Mouse (Mus musculus): ENCODE results near the gene Olfr284. TPM values are rescaled to one million over a fixed set of nuclear protein-coding genes. Genes with fewer than 3 reads are reported as not detected.

The Olfr284 gene
- total and polyA plus RNA-seq, 2 experiments, result not detected

DNA sequence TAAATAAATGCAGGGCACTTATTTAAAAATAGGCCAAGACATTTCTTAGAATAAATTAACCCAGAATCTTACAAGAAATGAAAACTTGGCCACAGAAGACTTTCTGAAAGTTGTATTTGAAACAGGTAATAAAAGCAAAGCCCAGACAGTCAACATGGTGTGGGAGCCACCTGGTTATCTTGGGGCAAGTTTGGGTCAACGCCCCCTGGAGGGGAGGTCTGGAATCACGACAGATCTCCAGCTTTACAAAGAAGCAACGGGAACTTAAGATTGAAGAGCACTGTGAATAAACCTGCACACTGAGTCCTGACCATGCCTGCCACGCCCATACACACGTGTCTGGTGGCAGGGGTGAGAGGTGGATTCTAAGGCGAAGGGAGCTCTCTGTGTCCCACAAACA, 25.1 kb downstream of the Olfr284 start:
- TF ChIP-seq POLR2A (IDR thresholded peaks at IDR 0.05; ENCODE audit: extremely low read depth, insufficient read depth, low read length) (no peak), CTCF (IDR thresholded peaks at IDR 0.05; ENCODE audit: low read depth, low read length) (no peak)
- Histone ChIP-seq H3K79me2 (ENCODE audit: control insufficient read depth, insufficient read depth, low read length) (no peaks in the 10 kb centered on the region), H3K27me3 (ENCODE audit: control insufficient read depth, insufficient read depth, low read length) (no peaks in the 10 kb centered on the region), H3K36me3 (ENCODE audit: control insufficient read depth, insufficient read depth, low read length) (no peaks in the 10 kb centered on the region), H3K9ac (ENCODE audit: low read depth, low read length) (no peak overlapping the region), H3K4me3 (ENCODE audit: insufficient read depth, low read depth, low read length) (no peak overlapping the region), H3K27ac (replicated peaks; ENCODE audit: insufficient read depth, low read depth, low read length) (no peak overlapping the region), H3K4me1 (ENCODE audit: control insufficient read depth, insufficient read depth, low read length) (no peaks in the 10 kb centered on the region)
- DNase-seq (ENCODE audit: extremely low read depth, low read depth, low spot score), result no peak
- 39% methylated on average over 6 of the region's 6 CpGs for WGBS

- Histone ChIP-seq H3K9ac (ENCODE audit: low read depth, low read length) (peak within 1 kb of the TSS; percentile 61), H3K4me3 (ENCODE audit: insufficient read depth, low read depth, low read length) (peak within 1 kb of the TSS; percentile 56), H3K36me3 (ENCODE audit: control insufficient read depth, insufficient read depth, low read length) (no peaks in the 10 kb centered on the region), H3K4me1 (ENCODE audit: control insufficient read depth, insufficient read depth, low read length) (peaks cover 1% of the 10 kb centered on the region; the same call in 1 of the 2 replicates), H3K27ac (replicated peaks; ENCODE audit: insufficient read depth, low read depth, low read length) (no peak within 1 kb of the TSS), H3K79me2 (ENCODE audit: control insufficient read depth, insufficient read depth, low read length) (no peaks in the 10 kb centered on the region), H3K27me3 (ENCODE audit: control insufficient read depth, insufficient read depth, low read length) (no peaks in the 10 kb centered on the region)
- no peak for TF ChIP-seq CTCF (IDR thresholded peaks at IDR 0.05; ENCODE audit: low read depth, low read length)
- no peak for TF ChIP-seq POLR2A (IDR thresholded peaks at IDR 0.05; ENCODE audit: extremely low read depth, insufficient read depth, low read length)
- peak; percentile 1 for DNase-seq (ENCODE audit: extremely low read depth, low read depth, low spot score)
- WGBS, result 3% methylated on average over 60 of the region's 60 CpGs
These were observed 44.9 kb downstream of the Olfr284 start, which contains the start of gene Zfp641 for GRCm38 (mm10) chr15:98295628-98296551. TSS of gene Zfp641 (minus strand) at chr15:98296161.

DNA sequence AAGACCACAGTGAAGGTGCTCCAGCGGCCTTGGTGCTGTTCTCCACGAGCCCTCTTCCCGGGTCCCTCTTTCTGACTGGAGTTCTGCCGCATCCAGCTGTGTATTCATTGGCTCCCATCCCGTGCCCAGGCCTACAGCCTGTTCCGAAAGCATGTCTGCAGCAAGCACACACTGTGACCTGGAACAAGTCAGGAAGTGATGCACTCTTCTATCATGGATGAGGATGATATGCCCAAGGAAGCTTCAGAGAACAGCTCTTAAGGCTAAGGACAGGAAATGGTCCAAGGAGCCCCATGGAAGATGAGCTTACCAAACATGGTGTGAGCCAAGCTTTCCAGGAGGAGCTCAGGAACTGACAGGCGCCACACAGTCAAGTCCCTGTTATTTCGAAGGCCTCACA, 47.1 kb downstream of the Olfr284 start:
- no peak for DNase-seq (ENCODE audit: extremely low read depth, low read depth, low spot score)

More for the DNA sequence above, 47.1 kb downstream of the Olfr284 start:
- WGBS, result 92% methylated on average over 8 of the region's 8 CpGs
- Histone ChIP-seq H3K4me1 (ENCODE audit: control insufficient read depth, insufficient read depth, low read length) (peaks cover 1% of the 10 kb centered on the region; the same call in 1 of the 2 replicates), H3K36me3 (ENCODE audit: control insufficient read depth, insufficient read depth, low read length) (no peaks in the 10 kb centered on the region), H3K4me3 (ENCODE audit: insufficient read depth, low read depth, low read length) (no peak overlapping the region), H3K9ac (ENCODE audit: low read depth, low read length) (no peak overlapping the region), H3K27ac (replicated peaks; ENCODE audit: insufficient read depth, low read depth, low read length) (no peak overlapping the region), H3K79me2 (ENCODE audit: control insufficient read depth, insufficient read depth, low read length) (no peaks in the 10 kb centered on the region), H3K27me3 (ENCODE audit: control insufficient read depth, insufficient read depth, low read length) (no peaks in the 10 kb centered on the region)
- TF ChIP-seq POLR2A (IDR thresholded peaks at IDR 0.05; ENCODE audit: extremely low read depth, insufficient read depth, low read length) (no peak), CTCF (IDR thresholded peaks at IDR 0.05; ENCODE audit: low read depth, low read length) (no peak)

Other genes starting within 250 kb of the Olfr284 start
- 9.4 and 10.5 TPM in 2 replicates for gene Pfkm, start 248.4 kb downstream of the Olfr284 start, total RNA-seq (2014; rRNA removed)
- gene Pfkm, start 248.4 kb downstream of the Olfr284 start, polyA plus RNA-seq (2012; rRNA removed), result 10.8 and 12.3 TPM in 2 replicates
- gene Senp1, start 247.2 kb downstream of the Olfr284 start, total RNA-seq (2014; rRNA removed), result 4.4 TPM in 2 replicates
- gene Senp1, start 247.2 kb downstream of the Olfr284 start, polyA plus RNA-seq (2012; rRNA removed), result 2.2 and 3.7 TPM in 2 replicates
- gene Asb8, start 175.4 kb downstream of the Olfr284 start, total RNA-seq (2014; rRNA removed), result 10.8 and 15.4 TPM in 2 replicates
- gene Asb8, start 175.4 kb downstream of the Olfr284 start, polyA plus RNA-seq (2012; rRNA removed), result 26.9 and 32.9 TPM in 2 replicates
- gene Ccdc184, start 173.8 kb downstream of the Olfr284 start, total RNA-seq (2014; rRNA removed), result not detected in 2 replicates
- gene Ccdc184, start 173.8 kb downstream of the Olfr284 start, polyA plus RNA-seq (2012; rRNA removed), result not detected in 2 replicates
- gene Olfr288, start 145.4 kb downstream of the Olfr284 start, total RNA-seq (2014; rRNA removed), result not detected in 2 replicates
- not detected in 2 replicates for gene Olfr288, start 145.4 kb downstream of the Olfr284 start, polyA plus RNA-seq (2012; rRNA removed)
- not detected in 2 replicates for gene Gm44579, start 120.0 kb downstream of the Olfr284 start, total RNA-seq (2014; rRNA removed)
- not detected in 2 replicates for gene Gm44579, start 120.0 kb downstream of the Olfr284 start, polyA plus RNA-seq (2012; rRNA removed)
- gene Olfr287, start 119.9 kb downstream of the Olfr284 start, total RNA-seq (2014; rRNA removed), result not detected in 2 replicates
- not detected in 2 replicates for gene Olfr287, start 119.9 kb downstream of the Olfr284 start, polyA plus RNA-seq (2012; rRNA removed)
- gene Olfr286, start 106.5 kb downstream of the Olfr284 start, total RNA-seq (2014; rRNA removed), result not detected in 2 replicates
- not detected in 2 replicates for gene Olfr286, start 106.5 kb downstream of the Olfr284 start, polyA plus RNA-seq (2012; rRNA removed)
- gene H1fnt, start 83.7 kb downstream of the Olfr284 start, total RNA-seq (2014; rRNA removed), result not detected in 2 replicates
- not detected in 2 replicates for gene H1fnt, start 83.7 kb downstream of the Olfr284 start, polyA plus RNA-seq (2012; rRNA removed)
- 0.28 and 0.40 TPM in 2 replicates for gene Zfp641, start 44.8 kb downstream of the Olfr284 start, total RNA-seq (2014; rRNA removed)
- 0.16 and 0.33 TPM in 2 replicates for gene Zfp641, start 44.8 kb downstream of the Olfr284 start, polyA plus RNA-seq (2012; rRNA removed)
- not detected in 2 replicates for gene Olfr285, start 23.6 kb downstream of the Olfr284 start, total RNA-seq (2014; rRNA removed)
- gene Olfr285, start 23.6 kb downstream of the Olfr284 start, polyA plus RNA-seq (2012; rRNA removed), result not detected in 2 replicates
- gene Olfr283, start 40.0 kb upstream of the Olfr284 start, total RNA-seq (2014; rRNA removed), result not detected in 2 replicates
- not detected in 2 replicates for gene Olfr283, start 40.0 kb upstream of the Olfr284 start, polyA plus RNA-seq (2012; rRNA removed)
- gene Olfr282, start 90.2 kb upstream of the Olfr284 start, total RNA-seq (2014; rRNA removed), result not detected in 2 replicates
- gene Olfr282, start 90.2 kb upstream of the Olfr284 start, polyA plus RNA-seq (2012; rRNA removed), result not detected in 2 replicates
- gene Olfr281, start 111.6 kb upstream of the Olfr284 start, total RNA-seq (2014; rRNA removed), result not detected in 2 replicates
- gene Olfr281, start 111.6 kb upstream of the Olfr284 start, polyA plus RNA-seq (2012; rRNA removed), result not detected in 2 replicates
- not detected in 2 replicates for gene OR5BS1P, start 128.9 kb upstream of the Olfr284 start, total RNA-seq (2014; rRNA removed)
- gene OR5BS1P, start 128.9 kb upstream of the Olfr284 start, polyA plus RNA-seq (2012; rRNA removed), result not detected in 2 replicates
- gene Lalba, start 141.7 kb upstream of the Olfr284 start, total RNA-seq (2014; rRNA removed), result not detected in 2 replicates
- gene Lalba, start 141.7 kb upstream of the Olfr284 start, polyA plus RNA-seq (2012; rRNA removed), result not detected in 2 replicates
- gene Olfr279, start 151.4 kb upstream of the Olfr284 start, total RNA-seq (2014; rRNA removed), result not detected in 2 replicates
- gene Olfr279, start 151.4 kb upstream of the Olfr284 start, polyA plus RNA-seq (2012; rRNA removed), result not detected in 2 replicates
- 17.9 and 22.2 TPM in 2 replicates for gene Kansl2, start 193.3 kb upstream of the Olfr284 start, total RNA-seq (2014; rRNA removed)
- 18.0 and 21.9 TPM in 2 replicates for gene Kansl2, start 193.3 kb upstream of the Olfr284 start, polyA plus RNA-seq (2012; rRNA removed)
- 13.5 and 13.8 TPM in 2 replicates for gene Ccnt1, start 229.9 kb upstream of the Olfr284 start, total RNA-seq (2014; rRNA removed)
- 5.4 and 7.4 TPM in 2 replicates for gene Ccnt1, start 229.9 kb upstream of the Olfr284 start, polyA plus RNA-seq (2012; rRNA removed)
- not detected in 2 replicates for gene 4930415O20Rik, start 230.0 kb upstream of the Olfr284 start, total RNA-seq (2014; rRNA removed)
- gene 4930415O20Rik, start 230.0 kb upstream of the Olfr284 start, polyA plus RNA-seq (2012; rRNA removed), result not detected in 2 replicates

Data from liver, adult 2 months (tissue).